Mouse (Mus musculus) B cell, adult 2 months (primary cell): ENCODE data around the gene Zbtb25.
A peak's percentile ranks its signal among the peaks of the same experiment; 100 is the strongest.

Experiments
- DNase-seq, 2 experiments: peaks; one replicate each; pipeline ENCODE4 v3.0.0; 2022

Gene Zbtb25

GRCm38 (mm10) chr12:76376649-76377048, 7.2 kb upstream of the Zbtb25 start:
- peak; percentile 65 to 68 for DNase-seq

- DNase-seq = no peak
Measured at GRCm38 (mm10) chr12:76375506-76375905, 6.1 kb upstream of the Zbtb25 start.

GRCm38 (mm10) chr12:76374911-76375310, 5.5 kb upstream of the Zbtb25 start:
- no peak for DNase-seq

GRCm38 (mm10) chr12:76373991-76374390, 4.6 kb upstream of the Zbtb25 start:
- no peak for DNase-seq

- DNase-seq = peak; percentile 66
Measured at GRCm38 (mm10) chr12:76372881-76373818, 3.7 kb upstream of the Zbtb25 start.

GRCm38 (mm10) chr12:76372046-76372445, 2.6 kb upstream of the Zbtb25 start:
- no peak for DNase-seq

- DNase-seq = peak; percentile 78 to 80
Measured at GRCm38 (mm10) chr12:76370831-76371571, 1.6 kb upstream of the Zbtb25 start.

GRCm38 (mm10) chr12:76369978-76370830, 802 bp upstream of the Zbtb25 start, which contains the start of gene Zbtb1:
Zbtb1 (plus strand) TSS chr12:76370266.
- peak; percentile 86 to 87 for DNase-seq

GRCm38 (mm10) chr12:76368790-76369205, 604 bp downstream of the Zbtb25 start:
- DNase-seq = no peak

GRCm38 (mm10) chr12:76368201-76368789, 1.1 kb downstream of the Zbtb25 start:
- peak in 1 of 2 experiments; percentile 25 for DNase-seq

GRCm38 (mm10) chr12:76367096-76367995, 2.1 kb downstream of the Zbtb25 start:
- DNase-seq = peak; percentile 26 to 29

- no peak for DNase-seq
Measured at GRCm38 (mm10) chr12:76366276-76366675, 3.1 kb downstream of the Zbtb25 start.

GRCm38 (mm10) chr12:76362303-76362676, 7.1 kb downstream of the Zbtb25 start:
- DNase-seq = peak; percentile 32 to 36

- DNase-seq = no peak
Measured at GRCm38 (mm10) chr12:76361405-76362302, 7.7 kb downstream of the Zbtb25 start.

- no peak for DNase-seq
Measured at GRCm38 (mm10) chr12:76360868-76361267, 8.5 kb downstream of the Zbtb25 start.

GRCm38 (mm10) chr12:76349680-76350220, 19.7 kb downstream of the Zbtb25 start:
- DNase-seq = no peak

- peak; percentile 35 to 36 for DNase-seq
Measured at GRCm38 (mm10) chr12:76345759-76346455, 23.5 kb downstream of the Zbtb25 start.

- DNase-seq = peak; percentile 81 to 83
Measured at GRCm38 (mm10) chr12:76341080-76341479, 28.3 kb downstream of the Zbtb25 start.
